Mouse (Mus musculus) liver, embryonic 14.5 days (tissue): ENCODE results near the gene Aco1. TPM values are rescaled to one million over a fixed set of nuclear protein-coding genes. Genes with fewer than 3 reads are reported as not detected.

Source experiments
- ATAC-seq: fragments of 200-750 bp; cut with Nextera tagmentation; 2 replicates; pipeline ENCODE4 v1.8.0; 2017; ENCODE audit warnings: moderate number of reproducible peaks, mild to moderate bottlenecking, moderate library complexity; ENCODE audit not compliant: insufficient read depth
- DNase-seq, 3 experiments: peaks; one replicate each; pipeline ENCODE4 v3.0.0-alpha.2; 2012 to 2013; ENCODE audit warnings: low read depth in 3 of 3, low spot score in 3 of 3
- H3K27ac ChIP-seq: fragments of 300-500 bp; sonication (generic); 2 replicates; pipeline ENCODE4 v1.5.1; 2014; ENCODE audit warnings: moderate library complexity, mild to moderate bottlenecking, control low read depth, inconsistent platforms
- H3K27me3 ChIP-seq: fragments of 300-500 bp; sonication (generic); 2 replicates; pipeline ENCODE4 v1.6.1; 2014; ENCODE audit warnings: mild to moderate bottlenecking, low read length, moderate library complexity; ENCODE audit not compliant: control insufficient read depth, insufficient read depth
- H3K36me3 ChIP-seq: fragments of 300-500 bp; sonication (generic); replicated peaks from 2 replicates; pipeline ENCODE4 v1.6.1; 2014; ENCODE audit warnings: low read depth; ENCODE audit not compliant: control insufficient read depth, insufficient read depth
- H3K4me1 ChIP-seq, 2 experiments: fragments of 200-500 bp in 1 of 2; fragments of 300-500 bp in 1 of 2; sonication (generic) in 1 of 2; replicated peaks; 2 replicates each; pipeline ENCODE4 v1.6.1; 2012 to 2014; ENCODE audit warnings: antibody characterized with exemption in 1 of 2, inconsistent platforms in 1 of 2, low read length in 1 of 2; ENCODE audit not compliant: control insufficient read depth in 2 of 2, insufficient read depth in 2 of 2
- H3K4me2 ChIP-seq: fragments of 300-500 bp; sonication (generic); 2 replicates; pipeline ENCODE4 v1.6.1; 2014; ENCODE audit warnings: low read depth, mild to moderate bottlenecking, control low read depth, moderate library complexity
- H3K4me3 ChIP-seq, 2 experiments: fragments of 200-500 bp in 1 of 2; fragments of 300-500 bp in 1 of 2; sonication (generic) in 1 of 2; 2 replicates each; pipeline ENCODE4 v1.5.1; 2012 to 2014; ENCODE audit warnings: low read depth in 2 of 2, low read length in 2 of 2, mild to moderate bottlenecking in 2 of 2, control low read depth in 1 of 2, inconsistent platforms in 1 of 2, moderate library complexity in 1 of 2; ENCODE audit not compliant: insufficient read depth in 1 of 2
- H3K9ac ChIP-seq: fragments of 300-500 bp; sonication (generic); replicated peaks from 2 replicates; pipeline ENCODE4 v1.6.1; 2014; ENCODE audit warnings: mild to moderate bottlenecking, control low read depth, moderate library complexity
- H3K9me3 ChIP-seq: fragments of 300-500 bp; sonication (generic); 2 replicates; pipeline ENCODE4 v1.6.1; 2016; ENCODE audit warnings: low read length, mixed read lengths; ENCODE audit not compliant: control insufficient read depth
- CTCF ChIP-seq: IDR thresholded peaks from 2 replicates; pipeline ENCODE4 v1.5.1; 2016; ENCODE audit warnings: antibody characterized with exemption, low read depth, control low read depth
- EP300 ChIP-seq: IDR thresholded peaks from 2 replicates; pipeline ENCODE4 v1.6.1; 2016; ENCODE audit warnings: antibody characterized with exemption, low read depth
- WGBS: fragments of 180-500 bp; shearing (Covaris S2); extraction: QIAGEN DNeasy Blood & Tissue Kit; methylation state at CpG from one replicate; pipeline ENCODE4 v1.1.7; 2014; ENCODE audit not compliant: insufficient replicate concordance; 5-methylcytosine and 5-hydroxymethylcytosine counted together
- polyA plus RNA-seq, 2 experiments: library from polyadenylated mRNA; depleted of rRNA in 1 of 2; stranded (reverse) in 1 of 2; unstranded in 1 of 2; fragments of >200 nt; fragmentation: Nextera tagmentation in 1 of 2; extraction: Ambion mirVana in 1 of 2; gene quantifications; 2 replicates each; pipeline versions ENCODE4 v1.2.1 to v1.2.3; 2012 to 2014

Gene Aco1
- polyA plus RNA-seq, 2 experiments, result 16.0 to 21.0 TPM

- no peaks in the 10 kb centered on the region; a peak in 1 of 4 replicates for H3K4me1 ChIP-seq
- ATAC-seq, result no peak
- WGBS, result 71% methylated on average over 5 of the region's 5 CpGs
- H3K27ac ChIP-seq, result no peak overlapping the region
- H3K36me3 ChIP-seq, result peaks cover 2% of the 10 kb centered on the region; the same call in 1 of the 2 replicates
- no peak overlapping the region for H3K4me3 ChIP-seq
- no peaks in the 10 kb centered on the region for H3K27me3 ChIP-seq
- H3K4me2 ChIP-seq, result no peak overlapping the region
- no peak for DNase-seq
- H3K9me3 ChIP-seq, result no peaks in the 10 kb centered on the region
- TF ChIP-seq CTCF (no peak), EP300 (no peak)
- no peak overlapping the region for H3K9ac ChIP-seq
Observed at GRCm38 (mm10) chr4:40184470-40184869, 41.6 kb downstream of the Aco1 start.

GRCm38 (mm10) chr4:40187956-40188355, 45.1 kb downstream of the Aco1 start:
- Histone ChIP-seq H3K27ac (no peak overlapping the region), H3K27me3 (no peaks in the 10 kb centered on the region), H3K4me3 (no peak overlapping the region), H3K9ac (no peak overlapping the region), H3K36me3 (peaks cover 2% of the 10 kb centered on the region; the same call in 1 of the 2 replicates), H3K4me2 (no peak overlapping the region), H3K4me1 (peaks cover 0 to 6% of the 10 kb centered on the region in 2 experiments; a peak in 1 of 4 replicates), H3K9me3 (no peaks in the 10 kb centered on the region)
- TF ChIP-seq CTCF (no peak), EP300 (no peak)
- ATAC-seq (no peak), DNase-seq (no peak)
- WGBS, result 75% methylated on average over 7 of the region's 7 CpGs

- no peak for ATAC-seq
- H3K36me3 ChIP-seq, result no peaks in the 10 kb centered on the region; the same call in 1 of the 2 replicates
- H3K27me3 ChIP-seq, result no peaks in the 10 kb centered on the region
Observed at GRCm38 (mm10) chr4:40192246-40192645, 49.4 kb downstream of the Aco1 start.

GRCm38 (mm10) chr4:40193461-40193860, 50.6 kb downstream of the Aco1 start:
- no peak overlapping the region for H3K9ac ChIP-seq
- 57% methylated on average over 9 of the region's 9 CpGs for WGBS
- no peaks in the 10 kb centered on the region for H3K9me3 ChIP-seq
- TF ChIP-seq CTCF (no peak), EP300 (no peak)
- no peak for ATAC-seq
- H3K4me3 ChIP-seq, result no peak overlapping the region
- no peaks in the 10 kb centered on the region for H3K27me3 ChIP-seq
- no peak overlapping the region for H3K27ac ChIP-seq
- no peaks in the 10 kb centered on the region; the same call in 1 of the 2 replicates for H3K36me3 ChIP-seq
- H3K4me1 ChIP-seq, result peaks cover 0 to 6% of the 10 kb centered on the region in 2 experiments; a peak in 1 of 4 replicates
- H3K4me2 ChIP-seq, result no peak overlapping the region
- DNase-seq, result no peak

More at GRCm38 (mm10) chr4:40192246-40192645, 49.4 kb downstream of the Aco1 start:
- no peak overlapping the region for H3K9ac ChIP-seq
- WGBS, result 61% methylated on average over 2 of the region's 2 CpGs
- no peaks in the 10 kb centered on the region for H3K9me3 ChIP-seq
- H3K27ac ChIP-seq, result no peak overlapping the region
- H3K4me3 ChIP-seq, result no peak overlapping the region
- no peak for TF ChIP-seq EP300
- no peak for TF ChIP-seq CTCF
- no peak overlapping the region for H3K4me2 ChIP-seq
- no peak for DNase-seq
- H3K4me1 ChIP-seq, result peaks cover 0 to 6% of the 10 kb centered on the region in 2 experiments; a peak in 1 of 4 replicates

GRCm38 (mm10) chr4:40195336-40195735, 52.5 kb downstream of the Aco1 start:
- TF ChIP-seq EP300 (no peak), CTCF (no peak)
- Histone ChIP-seq H3K27ac (no peak overlapping the region), H3K9ac (no peak overlapping the region), H3K4me1 (peaks cover 0 to 6% of the 10 kb centered on the region in 2 experiments; a peak in 1 of 4 replicates), H3K27me3 (no peaks in the 10 kb centered on the region), H3K4me2 (no peak overlapping the region), H3K9me3 (no peaks in the 10 kb centered on the region), H3K4me3 (no peak overlapping the region), H3K36me3 (no peaks in the 10 kb centered on the region; the same call in 1 of the 2 replicates)
- no peak for ATAC-seq
- DNase-seq, result no peak
- 42% methylated on average over 2 of the region's 2 CpGs for WGBS
